Mouse (Mus musculus) brown adipose tissue, adult 24 weeks (tissue): ENCODE measurements at regions not wholly inside any gene's neighbourhood (a gene's known extent, or its start where the extent isn't known, plus 50 kb on each side); places are given as distances from the start of the nearest gene placed in this dataset.
A peak's percentile ranks its signal among the peaks of the same experiment; 100 is the strongest.

ENCODE experiments used
- H3K27ac ChIP-seq: fragments of 200-500 bp; replicated peaks from 2 replicates; pipeline ENCODE4 v1.5.1; 2012; ENCODE audit warnings: low read depth, mild to moderate bottlenecking, low read length
- H3K4me1 ChIP-seq: fragments of 200-500 bp; 2 replicates; pipeline ENCODE4 v1.6.1; 2012; ENCODE audit warnings: low read length, mixed read lengths; ENCODE audit not compliant: control insufficient read depth, insufficient read depth, insufficient read length
- H3K4me3 ChIP-seq: fragments of 200-500 bp; 2 replicates; pipeline ENCODE4 v1.5.1; 2012; ENCODE audit warnings: low read depth, mild to moderate bottlenecking, low read length, moderate library complexity; ENCODE audit not compliant: insufficient read depth

- Histone ChIP-seq H3K4me1 (no peaks in the 10 kb centered on the region), H3K4me3 (no peak overlapping the region), H3K27ac (no peak overlapping the region)
Measured at GRCm38 (mm10) chr14:17347286-17347685, 312.8 kb upstream of the Thrb start.

- Histone ChIP-seq H3K27ac (no peak overlapping the region), H3K4me1 (no peaks in the 10 kb centered on the region), H3K4me3 (no peak overlapping the region)
Measured at GRCm38 (mm10) chr14:17352324-17353037, 307.6 kb upstream of the Thrb start.

- H3K27ac ChIP-seq: no peak overlapping the region
- H3K4me1 ChIP-seq: no peaks in the 10 kb centered on the region
- no peak overlapping the region for H3K4me3 ChIP-seq
Measured at GRCm38 (mm10) chr14:17361910-17362309, 298.2 kb upstream of the Thrb start.

GRCm38 (mm10) chr14:17402751-17403479, 257.1 kb upstream of the Thrb start:
- no peaks in the 10 kb centered on the region for H3K4me1 ChIP-seq
- no peak overlapping the region for H3K27ac ChIP-seq

DNA sequence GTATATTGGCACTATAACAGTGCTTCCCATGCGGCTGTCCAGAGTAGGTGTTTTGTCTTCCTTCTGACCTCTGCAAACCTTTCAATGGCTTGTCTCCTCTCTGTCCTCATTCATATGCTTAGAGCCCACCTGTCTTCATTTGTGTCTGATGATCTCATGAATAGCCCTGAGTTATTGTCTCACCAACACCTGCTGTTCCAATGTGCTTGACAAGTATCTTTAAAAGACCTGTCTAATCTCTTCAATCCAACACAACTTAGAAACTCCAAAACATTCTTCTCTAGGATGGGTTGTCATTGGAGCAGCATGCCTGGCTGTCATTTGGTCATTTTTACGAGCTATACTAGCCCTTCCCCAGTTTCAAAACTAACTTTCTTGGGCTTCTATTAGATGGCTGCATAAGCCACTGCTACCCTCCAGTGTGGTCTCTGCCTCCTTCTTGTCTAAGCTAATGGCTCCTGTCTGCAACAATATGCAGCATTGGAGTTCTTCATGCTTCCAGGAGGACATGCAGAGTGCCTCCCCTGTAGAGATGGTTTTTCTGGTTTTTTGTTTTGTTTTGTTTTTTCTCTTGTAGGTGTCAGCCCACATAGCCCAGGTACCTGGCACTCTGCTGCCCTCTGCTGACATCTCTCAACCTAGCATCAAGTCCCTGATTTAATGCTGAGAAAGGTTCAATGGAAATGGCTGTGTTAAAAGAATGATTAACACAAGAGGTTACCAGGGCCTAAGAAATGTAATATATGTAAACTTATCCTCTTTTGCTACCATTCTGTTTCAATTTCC, 254.3 kb upstream of the Thrb start:
- Histone ChIP-seq H3K4me1 (peaks cover 2% of the 10 kb centered on the region; the same call in 1 of the 2 replicates), H3K4me3 (no peak overlapping the region), H3K27ac (no peak overlapping the region)

More at GRCm38 (mm10) chr14:17402751-17403479, 257.1 kb upstream of the Thrb start:
- no peak overlapping the region for H3K4me3 ChIP-seq

GRCm38 (mm10) chr14:17406879-17407278, 253.2 kb upstream of the Thrb start:
- peaks cover 2% of the 10 kb centered on the region; the same call in 1 of the 2 replicates for H3K4me1 ChIP-seq
- no peak overlapping the region for H3K27ac ChIP-seq
- no peak overlapping the region for H3K4me3 ChIP-seq

GRCm38 (mm10) chr14:17408343-17408742, 251.7 kb upstream of the Thrb start:
- peaks cover 2% of the 10 kb centered on the region; the same call in 1 of the 2 replicates for H3K4me1 ChIP-seq
- no peak overlapping the region for H3K4me3 ChIP-seq
- no peak overlapping the region for H3K27ac ChIP-seq

DNA sequence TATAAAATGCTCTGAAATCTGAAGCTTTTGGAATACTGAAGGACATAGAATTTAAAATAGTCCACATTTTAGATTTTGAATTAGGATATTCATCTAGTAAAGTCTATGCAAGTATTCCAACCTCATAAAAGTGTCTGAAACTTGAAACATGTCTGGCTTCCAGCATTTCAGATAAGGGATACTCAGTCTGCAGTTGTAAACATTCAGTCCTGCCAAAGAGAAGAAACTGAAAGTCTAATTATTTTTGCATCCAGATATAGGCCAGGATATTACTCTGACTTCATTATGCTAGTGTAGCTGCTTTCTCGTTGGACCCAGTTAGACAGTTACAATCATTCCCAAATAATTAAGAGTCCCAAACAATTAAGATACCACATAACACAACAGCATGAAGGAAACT, 251.2 kb upstream of the Thrb start:
- no peak overlapping the region for H3K27ac ChIP-seq
- H3K4me3 ChIP-seq: no peak overlapping the region
- H3K4me1 ChIP-seq: peaks cover 4% of the 10 kb centered on the region

DNA sequence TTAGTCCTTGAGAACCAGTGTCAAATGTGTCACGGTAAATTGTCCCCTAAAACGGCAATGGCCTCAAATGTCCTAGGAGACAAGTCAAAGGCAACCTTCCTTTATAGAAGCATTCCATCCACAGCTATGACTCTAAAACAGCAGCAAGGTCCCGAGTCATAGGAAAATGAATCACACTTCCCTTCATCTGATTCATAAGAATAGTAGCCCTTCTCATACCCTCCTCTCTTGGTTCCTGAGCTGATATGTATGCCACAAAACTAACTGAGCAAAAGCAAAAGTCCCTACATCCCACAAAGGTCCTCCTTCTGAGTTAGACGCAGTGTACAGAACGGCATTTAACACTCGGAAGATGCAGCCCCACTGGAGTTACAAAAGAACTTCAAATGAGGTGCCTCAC, 250.6 kb upstream of the Thrb start:
- Histone ChIP-seq H3K4me3 (no peak overlapping the region), H3K27ac (no peak overlapping the region), H3K4me1 (peaks cover 7% of the 10 kb centered on the region)

DNA sequence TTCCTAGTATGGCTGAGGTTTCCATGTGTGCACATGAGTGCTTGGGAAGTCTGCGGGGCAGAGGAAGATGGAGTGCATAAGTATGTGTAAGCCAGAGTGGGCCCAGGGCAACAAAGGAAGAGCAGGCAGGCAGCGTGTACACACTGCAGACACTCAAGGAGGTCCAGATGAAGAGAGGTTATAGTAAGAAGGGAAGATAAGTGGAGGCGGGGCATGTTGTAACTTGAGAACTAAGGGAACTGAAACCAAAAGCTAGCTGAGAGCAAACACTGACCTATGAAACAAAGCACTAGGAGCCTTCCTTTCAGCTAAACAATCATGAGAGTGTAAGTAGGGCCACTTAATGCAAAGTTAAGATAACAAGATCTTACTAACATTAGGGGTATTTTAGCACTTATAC, 249.3 kb upstream of the Thrb start:
- Histone ChIP-seq H3K27ac (no peak overlapping the region; the same call in 1 of the 2 replicates), H3K4me1 (peaks cover 9% of the 10 kb centered on the region), H3K4me3 (no peak overlapping the region)

- H3K4me1 ChIP-seq: peaks cover 9% of the 10 kb centered on the region
- H3K27ac ChIP-seq: peak overlapping the region; percentile 24; the same call in 1 of the 2 replicates
- no peak overlapping the region for H3K4me3 ChIP-seq
Measured at GRCm38 (mm10) chr14:17411299-17411698, 248.8 kb upstream of the Thrb start.

DNA sequence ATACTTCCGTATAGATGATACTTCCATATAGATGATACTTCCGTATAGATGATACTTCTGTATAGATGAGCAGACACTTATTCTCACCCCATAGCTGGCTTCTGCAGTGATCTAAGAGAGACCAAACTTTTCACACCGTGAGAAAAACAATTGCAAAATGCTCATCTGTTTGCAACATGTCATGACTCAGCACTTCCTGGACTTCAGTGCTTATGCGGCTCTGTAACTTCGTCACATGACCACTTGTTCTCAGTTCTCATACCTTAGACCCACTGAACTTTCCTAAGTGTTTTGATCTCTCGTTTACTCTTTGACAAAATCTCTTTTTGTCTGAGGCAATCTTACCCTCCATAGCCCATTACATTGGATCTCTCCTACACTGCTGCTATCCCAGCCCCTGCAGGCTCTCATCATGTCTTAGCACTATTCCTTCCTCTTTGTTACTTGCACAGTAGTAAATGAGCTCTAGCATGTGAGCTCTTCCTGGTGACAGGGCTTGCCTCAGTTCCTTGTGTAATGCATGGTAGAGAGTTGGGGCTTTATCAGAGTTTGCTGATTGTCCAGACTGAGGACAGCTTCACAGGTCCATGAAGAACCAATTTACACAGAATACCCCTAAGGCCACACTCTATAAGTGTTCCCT, 245.7 kb upstream of the Thrb start:
- peaks cover 9% of the 10 kb centered on the region for H3K4me1 ChIP-seq
- H3K27ac ChIP-seq: peak overlapping the region; percentile 46
- no peak overlapping the region for H3K4me3 ChIP-seq

DNA sequence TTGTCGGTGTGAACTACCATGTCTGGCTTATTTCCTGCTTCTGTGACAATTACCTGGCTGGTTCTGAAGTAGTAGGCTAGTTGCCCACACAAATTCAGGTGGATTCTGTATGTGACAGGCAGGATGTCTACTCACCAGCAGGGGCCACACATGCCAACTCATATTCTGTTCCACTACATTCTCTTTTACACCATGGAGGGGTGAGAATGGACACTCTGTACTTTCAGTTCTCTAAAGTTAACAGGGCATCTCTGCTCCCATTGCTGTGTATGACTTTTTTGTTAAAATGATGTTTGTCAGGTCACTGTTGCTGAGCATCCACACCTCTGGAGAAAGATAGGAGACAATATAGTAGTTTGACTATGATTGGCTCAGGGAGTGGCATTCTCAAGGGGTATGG, 232.3 kb upstream of the Thrb start:
- Histone ChIP-seq H3K27ac (peak overlapping the region; percentile 68; the same call in 1 of the 2 replicates), H3K4me1 (peaks cover 11% of the 10 kb centered on the region), H3K4me3 (no peak overlapping the region)

DNA sequence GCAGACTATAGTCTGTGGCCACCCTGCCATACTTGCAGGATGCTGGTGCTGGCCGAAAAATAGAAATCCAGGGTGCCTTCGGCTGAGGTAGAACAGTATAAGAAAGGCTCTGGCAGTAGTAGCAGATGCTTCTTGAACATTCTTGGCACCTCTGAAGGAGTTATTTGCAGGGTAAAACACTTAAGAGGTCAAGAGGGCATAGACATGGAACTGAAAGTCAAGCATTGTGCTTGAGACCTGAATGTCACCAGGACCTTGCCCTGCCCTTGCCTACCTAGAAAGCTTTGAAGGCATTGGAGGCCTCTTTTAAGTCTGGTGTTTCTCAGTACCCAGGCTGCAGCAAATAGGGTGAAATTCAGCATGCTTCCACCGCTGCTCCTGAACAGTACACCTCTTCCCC, 230.9 kb upstream of the Thrb start:
- no peak overlapping the region for H3K4me3 ChIP-seq
- peak overlapping the region; percentile 65 for H3K27ac ChIP-seq

GRCm38 (mm10) chr14:17433346-17433745, 226.7 kb upstream of the Thrb start:
- H3K27ac ChIP-seq: no peak overlapping the region
- H3K4me3 ChIP-seq: no peak overlapping the region

More for the DNA sequence above, 230.9 kb upstream of the Thrb start:
- H3K4me1 ChIP-seq: peaks cover 11% of the 10 kb centered on the region

More at GRCm38 (mm10) chr14:17433346-17433745, 226.7 kb upstream of the Thrb start:
- peaks cover 3% of the 10 kb centered on the region for H3K4me1 ChIP-seq
